Mouse (Mus musculus) G1E (cell line): ENCODE results near the gene Gm10188.

ENCODE experiments used
- CTCF ChIP-seq: IDR thresholded peaks from 2 replicates; pipeline ENCODE4 v1.5.1; 2012; ENCODE audit warnings: low read depth, low read length, inconsistent platforms, mixed read lengths
- POLR2AphosphoS5 ChIP-seq: IDR thresholded peaks from 2 replicates; pipeline ENCODE4 v1.6.1; 2012; ENCODE audit warnings: low read depth, low read length, inconsistent platforms; ENCODE audit not compliant: insufficient replicate concordance

DNA sequence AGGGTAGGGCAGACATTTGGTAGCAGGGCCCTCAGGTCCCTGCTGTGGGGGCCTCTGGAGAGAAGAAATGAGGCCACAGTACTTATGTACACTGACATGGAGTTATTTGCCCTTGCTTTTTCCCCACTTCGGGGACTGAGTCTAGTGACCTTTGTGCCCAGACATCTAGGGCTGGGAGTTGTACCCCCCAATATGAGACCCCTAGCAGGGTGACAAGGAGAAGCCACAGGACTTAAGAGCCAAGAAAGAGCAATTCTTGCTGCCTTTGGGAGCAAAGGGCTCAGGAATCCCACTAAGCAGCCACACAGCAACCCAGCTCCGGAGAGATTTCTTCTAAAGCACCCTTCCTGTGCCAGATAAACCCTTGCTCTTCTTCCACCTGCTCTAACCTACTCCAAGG is 27.6 kb downstream of the Gm10188 start:
- TF ChIP-seq CTCF, result no peak
- no peak for TF ChIP-seq POLR2AphosphoS5
